Mouse (Mus musculus): ENCODE results near the gene Cptp. TPM values are rescaled to one million over a fixed set of nuclear protein-coding genes. Genes with fewer than 3 reads are reported as not detected.
A peak's percentile ranks its signal among the peaks of the same experiment; 100 is the strongest.

Cptp gene
- total and polyA plus RNA-seq, 3 experiments: 14.0 to 22.6 TPM; not detected in 1

DNA sequence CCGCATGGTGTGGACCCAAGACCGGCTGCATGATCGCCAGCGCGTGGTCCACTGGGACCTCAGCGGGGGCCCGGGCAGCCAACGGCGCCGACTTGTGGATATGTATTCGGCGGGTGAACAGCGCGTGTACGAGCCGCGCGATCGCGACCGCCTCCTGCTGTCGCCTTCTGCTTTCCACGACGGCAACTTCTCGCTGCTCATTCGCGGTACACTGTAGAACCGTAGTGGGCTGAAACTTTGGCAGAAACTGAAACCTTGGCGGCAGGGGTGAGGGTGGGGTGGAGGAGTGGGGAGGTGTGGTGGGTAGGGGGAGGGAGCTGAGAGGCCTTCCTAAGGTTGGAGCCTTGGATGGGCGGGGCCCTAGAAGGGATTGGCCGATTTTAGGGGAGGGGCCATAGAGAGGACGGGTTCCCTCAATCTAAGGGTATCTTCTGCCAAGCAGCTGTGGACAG lies 28.2 kb downstream of the Cptp start:
- H3K36me3 ChIP-seq (ENCODE audit: control insufficient read depth in 1 of 2, insufficient read depth in 2 of 2, low read length in 2 of 2): no peaks in the 10 kb centered on the region; a peak in 1 of 4 replicates
- H3K27me3 ChIP-seq (ENCODE audit: control insufficient read depth in 1 of 2, insufficient read depth in 2 of 2, low read length in 2 of 2): no peaks in the 10 kb centered on the region
- H3K27ac ChIP-seq (ENCODE audit: control insufficient read depth, low read depth, low read length): peak overlapping the region; percentile 38; the same call in 1 of the 2 replicates
- H3K79me2 ChIP-seq (ENCODE audit: control insufficient read depth, insufficient read depth, low read length, poor library complexity): peaks cover 2% of the 10 kb centered on the region; the same call in 1 of the 2 replicates
- no peaks in the 10 kb centered on the region for H3K9me3 ChIP-seq (replicated peaks; ENCODE audit: insufficient read depth, low read length)
- peak overlapping the region; percentile 83 for H3K9ac ChIP-seq (ENCODE audit: control insufficient read depth, low read depth, low read length, poor library complexity, severe bottlenecking)
- peak; percentile 93 for DNase-seq (ENCODE audit: low read depth, low spot score)
- H3K4me1 ChIP-seq (ENCODE audit: control insufficient read depth in 1 of 2, insufficient read depth in 2 of 2, low read length in 2 of 2): 0 out of 4 replicates have a peak, but pooled peaks cover 0 to 3% of the 10 kb centered on the region in 2 experiments
- H3K4me3 ChIP-seq (ENCODE audit: control insufficient read depth in 1 of 2, insufficient read depth in 1 of 2, low read depth in 2 of 2, low read length in 2 of 2): peak overlapping the region; percentile 78 to 91
- TF ChIP-seq SMC3 (IDR thresholded peaks at IDR 0.05; ENCODE audit: low read depth, low read length) (0 out of 2 replicates have a peak, but pooled peaks have one; percentile 6), CTCF (IDR thresholded peaks at IDR 0.05 in 2 of 3, conservative IDR thresholded peaks at IDR 0.05 in 1 of 3; ENCODE audit: control insufficient read depth in 1 of 3, insufficient read depth in 1 of 3, low read depth in 2 of 3, low read length in 3 of 3, poor library complexity in 1 of 3, severe bottlenecking in 1 of 3) (peak in 2 of 3 experiments; percentile 40 to 45; a peak in 3 of 6 replicates), POLR2A (IDR thresholded peaks at IDR 0.05; ENCODE audit: control insufficient read depth in 1 of 2, insufficient read depth in 1 of 2, low read depth in 1 of 2, low read length in 2 of 2, poor library complexity in 1 of 2) (peak; percentile 43 to 64; a peak in 1 of 4 replicates), RAD21 (IDR thresholded peaks at IDR 0.05; ENCODE audit: low read depth, low read length) (no peak), USF2 (IDR thresholded peaks at IDR 0.05; ENCODE audit: borderline replicate concordance in 1 of 2, insufficient read depth in 1 of 2, low read depth in 1 of 2, low read length in 2 of 2) (no peak), ZNF384 (IDR thresholded peaks at IDR 0.05; ENCODE audit: low read depth, low read length) (no peak), CHD2 (IDR thresholded peaks at IDR 0.05; ENCODE audit: low read length) (no peak), EP300 (IDR thresholded peaks at IDR 0.05; ENCODE audit: low read depth in 1 of 2, low read length in 2 of 2) (no peak), MAFK (IDR thresholded peaks at IDR 0.05; ENCODE audit: borderline replicate concordance, low read depth, low read length) (no peak), NRF1 (IDR thresholded peaks at IDR 0.05; ENCODE audit: insufficient read depth, low read depth, low read length, poor library complexity, severe bottlenecking) (no peak), MXI1 (IDR thresholded peaks at IDR 0.05; ENCODE audit: low read depth, low read length) (peak; percentile 81; the same call in 1 of the 2 replicates), CHD1 (IDR thresholded peaks at IDR 0.05; ENCODE audit: low read depth, low read length) (no peak), ZC3H11A (IDR thresholded peaks at IDR 0.05; ENCODE audit: low read depth, low read length) (no peak), HCFC1 (IDR thresholded peaks at IDR 0.05; ENCODE audit: low read depth, low read length) (no peak), TCF12 (IDR thresholded peaks at IDR 0.05; ENCODE audit: low read depth, low read length) (0 out of 2 replicates have a peak, but pooled peaks have one; percentile 6), KAT2A (conservative IDR thresholded peaks at IDR 0.05; ENCODE audit: low read depth, low read length) (no peak), TBP (IDR thresholded peaks at IDR 0.05; ENCODE audit: low read depth, low read length) (peak; percentile 11; the same call in 1 of the 2 replicates), E2F4 (IDR thresholded peaks at IDR 0.05; ENCODE audit: borderline replicate concordance, low read depth, low read length) (no peak), GATA1 (IDR thresholded peaks at IDR 0.05; ENCODE audit: low read depth, low read length) (no peak), POLR2AphosphoS5 (IDR thresholded peaks at IDR 0.05; ENCODE audit: borderline replicate concordance, low read depth, low read length) (no peak), MYB (IDR thresholded peaks at IDR 0.05; ENCODE audit: low read depth, low read length) (no peak), ETS1 (IDR thresholded peaks at IDR 0.05; ENCODE audit: low read depth, low read length) (no peak), ZMIZ1 (IDR thresholded peaks at IDR 0.05; ENCODE audit: low read depth, low read length) (no peak), SIN3A (IDR thresholded peaks at IDR 0.05; ENCODE audit: low read length) (peak; percentile 51; the same call in 1 of the 2 replicates), ZKSCAN1 (IDR thresholded peaks at IDR 0.05; ENCODE audit: low read depth, low read length) (no peak), GABPA (IDR thresholded peaks at IDR 0.05; ENCODE audit: low read depth, low read length) (no peak), USF1 (IDR thresholded peaks at IDR 0.05; ENCODE audit: low read depth, low read length) (no peak), UBTF (IDR thresholded peaks at IDR 0.05; ENCODE audit: borderline replicate concordance, insufficient read depth, low read depth, low read length) (no peak), MAX (IDR thresholded peaks at IDR 0.05; ENCODE audit: low read length) (peak; percentile 17; the same call in 1 of the 2 replicates), RCOR1 (IDR thresholded peaks at IDR 0.05; ENCODE audit: low read depth, low read length) (no peak), JUND (IDR thresholded peaks at IDR 0.05; ENCODE audit: low read depth, low read length) (no peak), TAL1 (IDR thresholded peaks at IDR 0.05; ENCODE audit: low read length) (no peak), POLR2AphosphoS2 (IDR thresholded peaks at IDR 0.05; ENCODE audit: low read length) (no peak), MAZ (IDR thresholded peaks at IDR 0.05; ENCODE audit: low read depth, low read length) (peak; percentile 68; the same call in 1 of the 2 replicates), NELFE (IDR thresholded peaks at IDR 0.05; ENCODE audit: low read depth, low read length) (peak; percentile 40; the same call in 1 of the 2 replicates), MEF2A (IDR thresholded peaks at IDR 0.05; ENCODE audit: extremely low read depth, insufficient replicate concordance, low read depth, low read length, poor library complexity, severe bottlenecking) (no peak), MYC (IDR thresholded peaks at IDR 0.05; ENCODE audit: low read depth, low read length) (no peak)
